Mouse (Mus musculus): ENCODE measurements around the gene Galnt2. TPM values are rescaled to one million over a fixed set of nuclear protein-coding genes. Genes with fewer than 3 reads are reported as not detected.

The Galnt2 gene
- polyA plus RNA-seq, 1 experiment from 2014 or later, result 48.6 TPM

- 85% methylated on average over 22 of the region's 23 CpGs for WGBS
- no peak overlapping the region for H3K9ac ChIP-seq (ENCODE audit: low read depth, low read length)
- H3K9me3 ChIP-seq (ENCODE audit: control insufficient read depth, low read length), result no peaks in the 10 kb centered on the region
- H3K4me3 ChIP-seq (ENCODE audit: low read depth, low read length), result no peak overlapping the region
- no peaks in the 10 kb centered on the region for H3K27me3 ChIP-seq (replicated peaks; ENCODE audit: control insufficient read depth, insufficient read depth, low read length)
- no peak overlapping the region for H3K27ac ChIP-seq (ENCODE audit: low read depth, low read length)
- DNase-seq (ENCODE audit: low spot score) (no peak), ATAC-seq (replicated peaks; ENCODE audit: low FRiP score) (no peak)
- H3K4me1 ChIP-seq (replicated peaks; ENCODE audit: control insufficient read depth, insufficient read depth, low read length), result no peaks in the 10 kb centered on the region
- H3K4me2 ChIP-seq, result no peak overlapping the region
- H3K36me3 ChIP-seq (ENCODE audit: control insufficient read depth, insufficient read depth, low read length), result no peaks in the 10 kb centered on the region
Measured at GRCm38 (mm10) chr8:124371410-124372123, 140.4 kb downstream of the Galnt2 start.

DNA sequence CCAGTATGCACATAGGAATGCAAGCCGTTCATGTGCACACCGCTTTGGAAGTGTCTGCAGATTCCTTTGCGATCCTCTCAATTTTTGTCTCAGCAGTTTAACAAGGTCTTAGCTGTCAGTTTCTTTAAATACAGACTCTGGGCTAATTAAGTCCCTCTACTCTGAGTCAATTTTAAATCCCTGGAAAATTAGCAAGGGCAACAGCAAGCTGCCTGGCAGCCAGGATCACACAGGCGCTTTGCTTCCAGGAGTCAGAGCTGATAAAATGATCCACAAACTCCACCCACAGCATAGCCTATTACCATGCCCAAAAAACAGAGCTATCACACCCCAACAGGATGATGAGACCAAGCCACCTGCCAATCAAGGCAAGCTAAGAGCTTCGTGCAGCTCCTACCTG, 142.6 kb downstream of the Galnt2 start:
- Histone ChIP-seq H3K36me3 (ENCODE audit: control insufficient read depth, insufficient read depth, low read length) (no peaks in the 10 kb centered on the region), H3K27ac (ENCODE audit: low read depth, low read length) (no peak overlapping the region), H3K4me1 (replicated peaks; ENCODE audit: control insufficient read depth, insufficient read depth, low read length) (no peaks in the 10 kb centered on the region), H3K27me3 (replicated peaks; ENCODE audit: control insufficient read depth, insufficient read depth, low read length) (no peaks in the 10 kb centered on the region), H3K9me3 (ENCODE audit: control insufficient read depth, low read length) (no peaks in the 10 kb centered on the region), H3K4me3 (ENCODE audit: low read depth, low read length) (no peak overlapping the region), H3K4me2 (no peak overlapping the region), H3K9ac (ENCODE audit: low read depth, low read length) (no peak overlapping the region)
- no peak for DNase-seq (ENCODE audit: low spot score)
- ATAC-seq (replicated peaks; ENCODE audit: low FRiP score), result no peak
- WGBS, result 81% methylated on average over 5 of the region's 5 CpGs

DNA sequence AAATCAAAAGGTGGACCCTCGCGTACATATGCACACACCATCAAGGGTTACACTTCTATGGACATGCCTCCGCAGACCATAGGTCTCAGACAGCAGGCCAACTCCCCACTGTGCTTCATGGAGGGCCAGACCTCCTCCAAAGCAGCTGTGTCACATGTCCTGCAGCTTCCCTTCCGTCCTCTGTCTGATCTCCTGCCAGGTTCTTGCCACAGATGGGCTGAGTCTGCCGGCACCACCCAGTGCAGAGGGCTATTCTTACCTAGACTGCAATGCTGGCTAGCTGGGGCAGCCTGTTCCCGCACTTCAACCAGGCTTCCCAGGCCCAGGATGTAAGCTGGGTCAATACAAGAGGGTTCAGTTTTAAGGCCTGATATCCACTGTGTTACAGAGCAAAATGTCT, 144.0 kb downstream of the Galnt2 start:
- Histone ChIP-seq H3K4me3 (ENCODE audit: low read depth, low read length) (no peak overlapping the region), H3K36me3 (ENCODE audit: control insufficient read depth, insufficient read depth, low read length) (no peaks in the 10 kb centered on the region), H3K9ac (ENCODE audit: low read depth, low read length) (no peak overlapping the region), H3K27me3 (replicated peaks; ENCODE audit: control insufficient read depth, insufficient read depth, low read length) (no peaks in the 10 kb centered on the region), H3K4me1 (replicated peaks; ENCODE audit: control insufficient read depth, insufficient read depth, low read length) (no peaks in the 10 kb centered on the region), H3K9me3 (ENCODE audit: control insufficient read depth, low read length) (no peaks in the 10 kb centered on the region), H3K27ac (ENCODE audit: low read depth, low read length) (no peak overlapping the region), H3K4me2 (no peak overlapping the region)
- no peak for ATAC-seq (replicated peaks; ENCODE audit: low FRiP score)
- no peak for DNase-seq (ENCODE audit: low spot score)
- 71% methylated on average over 6 of the region's 6 CpGs for WGBS

- no peak overlapping the region for H3K27ac ChIP-seq (ENCODE audit: low read depth, low read length)
- 84% methylated on average over 9 of the region's 9 CpGs for WGBS
- no peaks in the 10 kb centered on the region for H3K36me3 ChIP-seq (ENCODE audit: control insufficient read depth, insufficient read depth, low read length)
Measured at GRCm38 (mm10) chr8:124375727-124376126, 144.5 kb downstream of the Galnt2 start.

GRCm38 (mm10) chr8:124376406-124376805, 145.2 kb downstream of the Galnt2 start:
- no peak for ATAC-seq (replicated peaks; ENCODE audit: low FRiP score)
- no peak overlapping the region for H3K4me2 ChIP-seq

More at GRCm38 (mm10) chr8:124375727-124376126, 144.5 kb downstream of the Galnt2 start:
- no peaks in the 10 kb centered on the region for H3K27me3 ChIP-seq (replicated peaks; ENCODE audit: control insufficient read depth, insufficient read depth, low read length)
- H3K9me3 ChIP-seq (ENCODE audit: control insufficient read depth, low read length), result no peaks in the 10 kb centered on the region
- H3K4me2 ChIP-seq, result no peak overlapping the region
- DNase-seq (ENCODE audit: low spot score) (no peak), ATAC-seq (replicated peaks; ENCODE audit: low FRiP score) (no peak)
- no peak overlapping the region for H3K9ac ChIP-seq (ENCODE audit: low read depth, low read length)
- H3K4me1 ChIP-seq (replicated peaks; ENCODE audit: control insufficient read depth, insufficient read depth, low read length), result no peaks in the 10 kb centered on the region
- no peak overlapping the region for H3K4me3 ChIP-seq (ENCODE audit: low read depth, low read length)

GRCm38 (mm10) chr8:124379289-124379688, 148.1 kb downstream of the Galnt2 start:
- no peak overlapping the region for H3K4me2 ChIP-seq
- no peak overlapping the region for H3K9ac ChIP-seq (ENCODE audit: low read depth, low read length)
- H3K27me3 ChIP-seq (replicated peaks; ENCODE audit: control insufficient read depth, insufficient read depth, low read length), result no peaks in the 10 kb centered on the region
- no peaks in the 10 kb centered on the region for H3K4me1 ChIP-seq (replicated peaks; ENCODE audit: control insufficient read depth, insufficient read depth, low read length)
- H3K27ac ChIP-seq (ENCODE audit: low read depth, low read length), result no peak overlapping the region
- DNase-seq (ENCODE audit: low spot score) (no peak), ATAC-seq (replicated peaks; ENCODE audit: low FRiP score) (no peak)
- no peak overlapping the region for H3K4me3 ChIP-seq (ENCODE audit: low read depth, low read length)
- no peaks in the 10 kb centered on the region for H3K36me3 ChIP-seq (ENCODE audit: control insufficient read depth, insufficient read depth, low read length)
- no peaks in the 10 kb centered on the region for H3K9me3 ChIP-seq (ENCODE audit: control insufficient read depth, low read length)
- WGBS, result 69% methylated on average over 6 of the region's 6 CpGs

More at GRCm38 (mm10) chr8:124376406-124376805, 145.2 kb downstream of the Galnt2 start:
- no peak for DNase-seq (ENCODE audit: low spot score)
- 91% methylated on average over 12 of the region's 12 CpGs for WGBS
- Histone ChIP-seq H3K9ac (ENCODE audit: low read depth, low read length) (no peak overlapping the region), H3K4me1 (replicated peaks; ENCODE audit: control insufficient read depth, insufficient read depth, low read length) (no peaks in the 10 kb centered on the region), H3K27me3 (replicated peaks; ENCODE audit: control insufficient read depth, insufficient read depth, low read length) (no peaks in the 10 kb centered on the region), H3K27ac (ENCODE audit: low read depth, low read length) (no peak overlapping the region), H3K9me3 (ENCODE audit: control insufficient read depth, low read length) (no peaks in the 10 kb centered on the region), H3K4me3 (ENCODE audit: low read depth, low read length) (no peak overlapping the region), H3K36me3 (ENCODE audit: control insufficient read depth, insufficient read depth, low read length) (no peaks in the 10 kb centered on the region)

GRCm38 (mm10) chr8:124382235-124382634, 151.0 kb downstream of the Galnt2 start:
- no peak overlapping the region for H3K27ac ChIP-seq (ENCODE audit: low read depth, low read length)
- H3K36me3 ChIP-seq (ENCODE audit: control insufficient read depth, insufficient read depth, low read length), result no peaks in the 10 kb centered on the region
- H3K4me1 ChIP-seq (replicated peaks; ENCODE audit: control insufficient read depth, insufficient read depth, low read length), result no peaks in the 10 kb centered on the region
- H3K9ac ChIP-seq (ENCODE audit: low read depth, low read length), result no peak overlapping the region
- no peak for DNase-seq (ENCODE audit: low spot score)
- 66% methylated on average over 10 of the region's 10 CpGs for WGBS
- H3K4me2 ChIP-seq, result no peak overlapping the region
- ATAC-seq (replicated peaks; ENCODE audit: low FRiP score), result no peak
- no peak overlapping the region for H3K4me3 ChIP-seq (ENCODE audit: low read depth, low read length)
- no peaks in the 10 kb centered on the region for H3K9me3 ChIP-seq (ENCODE audit: control insufficient read depth, low read length)
- no peaks in the 10 kb centered on the region for H3K27me3 ChIP-seq (replicated peaks; ENCODE audit: control insufficient read depth, insufficient read depth, low read length)

DNA sequence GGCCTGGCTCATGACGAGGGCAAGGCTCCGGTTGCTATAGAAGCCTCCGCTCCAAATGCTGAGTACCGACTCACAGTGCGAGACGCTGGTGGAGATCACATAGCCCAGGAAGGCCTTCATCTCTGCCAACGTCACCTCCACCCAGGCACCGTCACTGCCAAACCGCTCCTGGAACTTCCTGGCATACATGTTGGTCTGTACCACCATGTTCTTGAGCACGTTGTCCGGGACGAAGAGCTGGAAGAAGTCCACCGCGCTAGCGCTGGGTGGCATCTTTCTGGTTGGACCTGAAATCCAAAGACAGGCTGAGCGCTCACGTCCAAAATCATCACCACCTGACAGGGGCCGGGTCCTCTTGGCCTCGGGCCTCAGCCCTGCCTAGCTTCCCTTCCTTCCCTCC, 153.1 kb downstream of the Galnt2 start:
- no peak overlapping the region for H3K9ac ChIP-seq (ENCODE audit: low read depth, low read length)
- no peak overlapping the region for H3K4me2 ChIP-seq
- no peak overlapping the region for H3K4me3 ChIP-seq (ENCODE audit: low read depth, low read length)
- DNase-seq (ENCODE audit: low spot score), result no peak
- ATAC-seq (replicated peaks; ENCODE audit: low FRiP score), result no peak
- H3K9me3 ChIP-seq (ENCODE audit: control insufficient read depth, low read length), result no peaks in the 10 kb centered on the region
- H3K27ac ChIP-seq (ENCODE audit: low read depth, low read length), result no peak overlapping the region
- no peaks in the 10 kb centered on the region for H3K27me3 ChIP-seq (replicated peaks; ENCODE audit: control insufficient read depth, insufficient read depth, low read length)
- no peaks in the 10 kb centered on the region for H3K36me3 ChIP-seq (ENCODE audit: control insufficient read depth, insufficient read depth, low read length)
- H3K4me1 ChIP-seq (replicated peaks; ENCODE audit: control insufficient read depth, insufficient read depth, low read length), result no peaks in the 10 kb centered on the region
- WGBS, result 87% methylated on average over 19 of the region's 19 CpGs

DNA sequence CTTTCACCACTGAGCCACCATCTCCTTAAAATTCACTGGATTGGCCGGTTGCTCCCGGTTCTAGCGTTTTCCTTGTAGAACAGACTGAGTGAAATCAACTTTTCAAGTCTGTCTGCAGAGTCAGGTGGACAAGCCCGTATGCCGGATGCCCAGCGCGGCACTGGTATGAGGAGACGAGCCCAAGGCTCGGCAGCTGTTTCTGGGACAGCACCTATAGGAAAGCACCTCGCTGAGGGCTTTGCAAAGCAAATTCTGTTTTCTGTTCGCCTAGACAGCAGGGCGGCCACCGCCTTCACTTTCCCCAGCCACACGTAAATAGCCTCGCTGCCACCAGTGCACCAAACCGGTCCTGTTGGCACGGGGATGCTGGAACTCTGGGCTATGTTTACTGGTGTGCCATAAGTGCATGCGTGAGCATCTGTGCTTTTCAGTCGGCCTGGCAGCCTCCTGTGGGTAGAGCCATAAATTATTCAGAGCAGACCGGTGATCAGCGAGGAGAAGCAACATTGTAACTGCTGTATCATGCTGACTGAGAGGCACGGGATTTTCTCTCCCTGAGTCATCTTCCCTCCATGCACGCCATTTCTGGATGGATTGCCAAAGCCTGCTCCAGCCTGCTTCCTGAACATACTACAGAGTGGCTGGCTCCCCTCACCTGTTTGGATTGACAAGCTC, 155.2 kb downstream of the Galnt2 start:
- 79% methylated on average over 23 of the region's 23 CpGs for WGBS

More for the DNA sequence above, 155.2 kb downstream of the Galnt2 start:
- Histone ChIP-seq H3K9ac (ENCODE audit: low read depth, low read length) (no peak overlapping the region), H3K27ac (ENCODE audit: low read depth, low read length) (no peak overlapping the region), H3K4me1 (replicated peaks; ENCODE audit: control insufficient read depth, insufficient read depth, low read length) (no peaks in the 10 kb centered on the region), H3K27me3 (replicated peaks; ENCODE audit: control insufficient read depth, insufficient read depth, low read length) (no peaks in the 10 kb centered on the region), H3K4me2 (no peak overlapping the region), H3K4me3 (ENCODE audit: low read depth, low read length) (no peak overlapping the region), H3K36me3 (ENCODE audit: control insufficient read depth, insufficient read depth, low read length) (no peaks in the 10 kb centered on the region), H3K9me3 (ENCODE audit: control insufficient read depth, low read length) (no peaks in the 10 kb centered on the region)
- DNase-seq (ENCODE audit: low spot score), result no peak
- no peak for ATAC-seq (replicated peaks; ENCODE audit: low FRiP score)

Measured in liver, embryonic 11.5 days (tissue).